Mouse (Mus musculus) hindbrain, embryonic 14.5 days (tissue): ENCODE data around the gene Muc13. TPM values are rescaled to one million over a fixed set of nuclear protein-coding genes. Genes with fewer than 3 reads are reported as not detected.

Source experiments
- ATAC-seq: fragments of 200-750 bp; cut with Nextera tagmentation; 2 replicates; pipeline ENCODE4 v1.8.0; 2017; ENCODE audit warnings: moderate number of reproducible peaks, mild to moderate bottlenecking, moderate TSS enrichment, moderate library complexity; ENCODE audit not compliant: low FRiP score
- DNase-seq: peaks from one replicate; pipeline ENCODE4 v3.0.0-alpha.2; 2015; ENCODE audit warnings: low spot score
- H3K27ac ChIP-seq: fragments of 300-500 bp; sonication (generic); 2 replicates; pipeline ENCODE4 v1.5.1; 2014; ENCODE audit warnings: mild to moderate bottlenecking, moderate library complexity
- H3K27me3 ChIP-seq: fragments of 300-500 bp; sonication (generic); 2 replicates; pipeline ENCODE4 v1.6.1; 2014; ENCODE audit warnings: mild to moderate bottlenecking, low read length, mixed read lengths; ENCODE audit not compliant: control insufficient read depth, insufficient read depth
- H3K36me3 ChIP-seq: fragments of 300-500 bp; sonication (generic); replicated peaks from 2 replicates; pipeline ENCODE4 v1.6.1; 2014; ENCODE audit not compliant: control insufficient read depth, insufficient read depth
- H3K4me1 ChIP-seq: fragments of 300-500 bp; sonication (generic); replicated peaks from 2 replicates; pipeline ENCODE4 v1.6.1; 2014; ENCODE audit warnings: antibody characterized with exemption, low read length, mixed read lengths; ENCODE audit not compliant: control insufficient read depth, insufficient read depth
- H3K4me2 ChIP-seq: fragments of 300-500 bp; sonication (generic); replicated peaks from 2 replicates; pipeline ENCODE4 v1.6.1; 2014; ENCODE audit warnings: mild to moderate bottlenecking, moderate library complexity
- H3K4me3 ChIP-seq: fragments of 300-500 bp; sonication (generic); replicated peaks from 2 replicates; pipeline ENCODE4 v1.5.1; 2014; ENCODE audit warnings: mild to moderate bottlenecking, low read length
- H3K9ac ChIP-seq: fragments of 300-500 bp; sonication (generic); 2 replicates; pipeline ENCODE4 v1.6.1; 2014
- H3K9me3 ChIP-seq: fragments of 300-500 bp; sonication (generic); 2 replicates; pipeline ENCODE4 v1.6.1; 2016; ENCODE audit warnings: low read length; ENCODE audit not compliant: control insufficient read depth
- WGBS: fragments of 180-500 bp; shearing (Covaris S2); extraction: QIAGEN DNeasy Blood & Tissue Kit; methylation state at CpG from one replicate; pipeline ENCODE4 v1.1.7; 2014; 5-methylcytosine and 5-hydroxymethylcytosine counted together
- polyA plus RNA-seq: library from polyadenylated mRNA; unstranded; fragments of >200 nt; fragmentation: Nextera tagmentation; extraction: Ambion mirVana; gene quantifications from 2 replicates; pipeline ENCODE4 v1.2.1, GENCODE M21; 2014

Muc13 gene
- polyA plus RNA-seq, 1 experiment from 2014 or later: not detected

GRCm38 (mm10) chr16:33842081-33842880 lies 48.4 kb downstream of the Muc13 start:
- H3K27me3 ChIP-seq: no peaks in the 10 kb centered on the region
- 64% methylated on average over 12 of the region's 12 CpGs for WGBS
- no peak overlapping the region for H3K4me2 ChIP-seq
- H3K4me1 ChIP-seq: no peaks in the 10 kb centered on the region
- H3K9me3 ChIP-seq: no peaks in the 10 kb centered on the region
- no peak for DNase-seq
- no peak overlapping the region for H3K4me3 ChIP-seq
- H3K27ac ChIP-seq: no peak overlapping the region
- ATAC-seq: no peak
- no peak overlapping the region for H3K9ac ChIP-seq
- no peaks in the 10 kb centered on the region for H3K36me3 ChIP-seq

GRCm38 (mm10) chr16:33844150-33844611 lies 50.3 kb downstream of the Muc13 start:
- H3K36me3 ChIP-seq: no peaks in the 10 kb centered on the region
- no peaks in the 10 kb centered on the region for H3K27me3 ChIP-seq
- no peak overlapping the region for H3K27ac ChIP-seq
- H3K4me1 ChIP-seq: no peaks in the 10 kb centered on the region
- ATAC-seq (no peak), DNase-seq (no peak)
- H3K9ac ChIP-seq: no peak overlapping the region
- H3K4me2 ChIP-seq: no peak overlapping the region
- no peaks in the 10 kb centered on the region for H3K9me3 ChIP-seq
- 42% methylated on average over 4 of the region's 4 CpGs for WGBS
- no peak overlapping the region for H3K4me3 ChIP-seq

- no peaks in the 10 kb centered on the region for H3K4me1 ChIP-seq
- ATAC-seq (no peak), DNase-seq (no peak)
- no peak overlapping the region for H3K27ac ChIP-seq
- no peaks in the 10 kb centered on the region for H3K9me3 ChIP-seq
- no peak overlapping the region for H3K4me3 ChIP-seq
- H3K36me3 ChIP-seq: no peaks in the 10 kb centered on the region
- no peak overlapping the region for H3K9ac ChIP-seq
- H3K4me2 ChIP-seq: no peak overlapping the region
- WGBS: 85% methylated on average over 6 of the region's 6 CpGs
- no peaks in the 10 kb centered on the region for H3K27me3 ChIP-seq
Observed at GRCm38 (mm10) chr16:33844866-33845265, 51.0 kb downstream of the Muc13 start.

- H3K4me2 ChIP-seq: no peak overlapping the region
- no peak for DNase-seq
- H3K27me3 ChIP-seq: no peaks in the 10 kb centered on the region
- H3K4me1 ChIP-seq: no peaks in the 10 kb centered on the region
- H3K36me3 ChIP-seq: no peaks in the 10 kb centered on the region
- H3K9ac ChIP-seq: no peak overlapping the region
- ATAC-seq: no peak
- no peaks in the 10 kb centered on the region for H3K9me3 ChIP-seq
- no peak overlapping the region for H3K4me3 ChIP-seq
- H3K27ac ChIP-seq: no peak overlapping the region
Observed at GRCm38 (mm10) chr16:33853271-33853670, 59.4 kb downstream of the Muc13 start.

GRCm38 (mm10) chr16:33858766-33859165 lies 64.9 kb downstream of the Muc13 start:
- Histone ChIP-seq H3K4me2 (no peak overlapping the region), H3K4me3 (no peak overlapping the region), H3K9ac (no peak overlapping the region), H3K36me3 (no peaks in the 10 kb centered on the region), H3K27me3 (no peaks in the 10 kb centered on the region), H3K27ac (no peak overlapping the region), H3K9me3 (no peaks in the 10 kb centered on the region), H3K4me1 (peaks cover 6% of the 10 kb centered on the region)
- WGBS: 88% methylated on average over 2 of the region's 2 CpGs
- DNase-seq: no peak
- 0 out of 2 replicates have a peak, but pooled peaks have one; percentile 51 for ATAC-seq

- Histone ChIP-seq H3K27me3 (no peaks in the 10 kb centered on the region), H3K27ac (no peak overlapping the region), H3K36me3 (no peaks in the 10 kb centered on the region), H3K9me3 (no peaks in the 10 kb centered on the region), H3K4me1 (peaks cover 6% of the 10 kb centered on the region), H3K4me3 (no peak overlapping the region), H3K4me2 (0 out of 2 replicates have a peak overlapping the region, but pooled peaks have one; percentile 35), H3K9ac (no peak overlapping the region)
- no peak for DNase-seq
- WGBS: 67% methylated on average over 5 of the region's 5 CpGs
- ATAC-seq: no peak
Observed at GRCm38 (mm10) chr16:33859380-33859779, 65.5 kb downstream of the Muc13 start.

- 42% methylated on average over 14 of the region's 14 CpGs for WGBS
- Histone ChIP-seq H3K4me1 (peaks cover 6% of the 10 kb centered on the region), H3K36me3 (no peaks in the 10 kb centered on the region), H3K27ac (0 out of 2 replicates have a peak overlapping the region, but pooled peaks have one; percentile 43), H3K4me3 (no peak overlapping the region), H3K9ac (peak overlapping the region; percentile 44), H3K27me3 (no peaks in the 10 kb centered on the region), H3K9me3 (no peaks in the 10 kb centered on the region), H3K4me2 (peak overlapping the region; percentile 35)
- DNase-seq: peak; percentile 61
- ATAC-seq: peak; percentile 88; the same call in 1 of the 2 replicates
Observed at GRCm38 (mm10) chr16:33859988-33860700, 66.3 kb downstream of the Muc13 start.

- DNase-seq: no peak
- Histone ChIP-seq H3K9ac (no peak overlapping the region), H3K9me3 (no peaks in the 10 kb centered on the region), H3K4me1 (peaks cover 6% of the 10 kb centered on the region), H3K4me3 (no peak overlapping the region), H3K4me2 (no peak overlapping the region), H3K27me3 (no peaks in the 10 kb centered on the region), H3K36me3 (no peaks in the 10 kb centered on the region), H3K27ac (no peak overlapping the region)
- whole genome bisulfite sequencing: 85% methylated on average over 4 of the region's 4 CpGs
- ATAC-seq: no peak
Observed at GRCm38 (mm10) chr16:33862406-33862805, 68.6 kb downstream of the Muc13 start.

- H3K36me3 ChIP-seq: no peaks in the 10 kb centered on the region
- H3K27me3 ChIP-seq: no peaks in the 10 kb centered on the region
- H3K4me1 ChIP-seq: peaks cover 6% of the 10 kb centered on the region
- no peak overlapping the region for H3K4me3 ChIP-seq
- no peak for DNase-seq
- WGBS: 79% methylated on average over 5 of the region's 5 CpGs
- ATAC-seq: no peak
- no peak overlapping the region for H3K4me2 ChIP-seq
- no peak overlapping the region for H3K27ac ChIP-seq
- no peaks in the 10 kb centered on the region for H3K9me3 ChIP-seq
- H3K9ac ChIP-seq: no peak overlapping the region
Observed at GRCm38 (mm10) chr16:33863208-33863751, 69.4 kb downstream of the Muc13 start.
